Mouse (Mus musculus) embryonic facial prominence, embryonic 12.5 days (tissue): ENCODE measurements at regions not wholly inside any gene's neighbourhood (a gene's known extent, or its start where the extent isn't known, plus 50 kb on each side); places are given as distances from the start of the nearest gene placed in this dataset.

Experiments
- ATAC-seq: fragments of 200-750 bp; cut with Nextera tagmentation; 2 replicates; pipeline ENCODE4 v1.8.0; 2017; ENCODE audit not compliant: insufficient number of reproducible peaks, insufficient read depth, low FRiP score, low TSS enrichment
- H3K27ac ChIP-seq: fragments of 300-500 bp; sonication (generic); 2 replicates; pipeline ENCODE4 v1.5.1; 2016; ENCODE audit warnings: mild to moderate bottlenecking
- H3K27me3 ChIP-seq: fragments of 300-500 bp; sonication (generic); 2 replicates; pipeline ENCODE4 v1.6.1; 2016; ENCODE audit warnings: mild to moderate bottlenecking, moderate library complexity
- H3K36me3 ChIP-seq: fragments of 300-500 bp; sonication (generic); 2 replicates; pipeline ENCODE4 v1.6.1; 2016; ENCODE audit warnings: mild to moderate bottlenecking
- H3K4me1 ChIP-seq: fragments of 300-500 bp; sonication (generic); 2 replicates; pipeline ENCODE4 v1.6.1; 2016
- H3K4me2 ChIP-seq: fragments of 300-500 bp; sonication (generic); replicated peaks from 2 replicates; pipeline ENCODE4 v1.6.1; 2016; ENCODE audit warnings: mild to moderate bottlenecking, moderate library complexity
- H3K4me3 ChIP-seq: fragments of 300-500 bp; sonication (generic); 2 replicates; pipeline ENCODE4 v1.5.1; 2016; ENCODE audit warnings: mild to moderate bottlenecking
- H3K9ac ChIP-seq: fragments of 300-500 bp; sonication (generic); 2 replicates; pipeline ENCODE4 v1.6.1; 2016; ENCODE audit warnings: mild to moderate bottlenecking, moderate library complexity
- H3K9me3 ChIP-seq: fragments of 300-500 bp; sonication (generic); 2 replicates; pipeline ENCODE4 v1.6.1; 2016; ENCODE audit warnings: mild to moderate bottlenecking, moderate library complexity
- WGBS: fragments of 180-500 bp; shearing (Covaris S2); methylation state at CpG from one replicate; pipeline ENCODE4 v1.1.7; 2016; 5-methylcytosine and 5-hydroxymethylcytosine counted together

DNA sequence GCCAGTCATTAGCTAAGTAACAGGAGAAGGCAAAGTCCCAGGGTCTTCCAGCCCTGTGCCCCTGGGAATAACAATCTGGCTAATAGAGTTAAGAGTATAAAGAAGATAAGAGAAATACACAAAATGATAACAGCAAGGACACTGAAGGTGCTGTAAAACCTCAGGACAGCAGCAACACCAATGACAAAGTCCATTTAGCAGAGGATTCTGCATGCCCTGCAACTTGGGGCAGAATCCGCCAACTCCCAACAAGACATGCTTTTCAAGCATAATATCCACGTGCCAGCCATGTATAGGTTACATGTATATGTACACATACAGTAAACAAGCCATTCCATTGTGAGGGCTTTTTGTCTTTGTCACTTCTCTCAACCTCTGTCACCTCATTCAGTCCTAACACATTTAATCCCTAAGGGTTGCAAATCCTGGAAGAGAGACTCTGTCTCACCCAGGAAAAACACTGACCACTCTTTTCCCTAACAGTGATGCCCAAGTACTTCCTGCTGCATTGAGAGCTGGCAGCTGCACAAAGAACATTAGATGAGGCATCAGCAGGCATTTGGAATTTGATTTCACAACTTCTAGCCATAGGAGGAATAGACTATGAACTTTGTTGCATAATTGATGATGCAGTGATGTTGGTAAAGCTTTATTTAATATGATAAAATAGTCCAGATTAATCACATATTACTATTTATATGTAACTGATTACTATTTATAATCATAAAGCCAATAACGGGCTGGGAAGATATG, 105.8 kb upstream of the Slc4a7 start:
- Histone ChIP-seq H3K4me2 (no peak overlapping the region), H3K27me3 (no peaks in the 10 kb centered on the region), H3K27ac (no peak overlapping the region), H3K9me3 (no peaks in the 10 kb centered on the region), H3K4me3 (no peak overlapping the region), H3K36me3 (no peaks in the 10 kb centered on the region), H3K9ac (no peak overlapping the region), H3K4me1 (peaks cover 4% of the 10 kb centered on the region; the same call in 1 of the 2 replicates)
- no peak for ATAC-seq
- WGBS, result 84% methylated on average over 3 of the region's 3 CpGs

DNA sequence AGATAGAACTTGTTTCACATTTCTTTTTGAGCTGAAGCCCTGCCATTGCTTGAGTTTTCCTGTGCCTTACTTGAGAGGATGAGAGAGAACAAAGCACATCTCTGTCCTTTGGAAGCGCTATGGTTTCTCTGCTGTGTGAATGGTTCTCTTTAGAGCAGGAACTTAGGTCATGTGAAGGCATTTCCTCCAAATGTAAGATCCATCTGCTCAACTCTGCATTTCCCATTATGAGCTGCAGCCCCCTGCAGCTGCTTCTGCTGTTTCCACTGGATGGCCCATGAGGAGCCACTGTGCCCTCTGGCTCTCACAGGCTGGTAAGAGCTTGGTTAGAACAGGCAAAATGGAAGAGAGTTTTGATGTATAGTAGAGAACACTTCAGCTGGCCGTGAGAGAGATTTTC, 102.5 kb upstream of the Slc4a7 start:
- ATAC-seq, result no peak
- H3K4me1 ChIP-seq, result peaks cover 4% of the 10 kb centered on the region; the same call in 1 of the 2 replicates
- no peak overlapping the region for H3K27ac ChIP-seq
- WGBS, result 39% methylated on average over 2 of the region's 2 CpGs
- no peak overlapping the region for H3K4me2 ChIP-seq
- H3K9me3 ChIP-seq, result no peaks in the 10 kb centered on the region
- no peaks in the 10 kb centered on the region for H3K27me3 ChIP-seq
- H3K36me3 ChIP-seq, result no peaks in the 10 kb centered on the region
- H3K9ac ChIP-seq, result no peak overlapping the region
- no peak overlapping the region for H3K4me3 ChIP-seq

DNA sequence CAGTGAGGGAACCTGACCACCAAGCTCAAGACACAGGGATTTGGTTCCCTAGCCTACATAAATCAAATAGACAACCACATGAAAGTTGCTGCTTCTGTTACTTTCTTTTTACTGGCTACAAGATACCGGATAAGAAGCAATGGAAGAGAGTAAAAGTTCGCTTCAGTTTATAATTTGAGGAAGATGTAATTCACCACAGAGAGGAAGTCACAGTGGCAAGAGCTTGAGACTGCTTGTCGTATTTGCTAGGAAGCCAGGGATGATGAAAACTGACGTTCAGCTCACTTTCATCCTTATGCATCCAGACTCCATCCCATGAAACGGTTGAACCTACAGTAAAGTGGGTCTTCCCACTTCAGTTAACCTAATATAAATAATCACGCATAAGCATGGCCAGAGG, 102.1 kb upstream of the Slc4a7 start:
- Histone ChIP-seq H3K9ac (no peak overlapping the region), H3K27me3 (no peaks in the 10 kb centered on the region), H3K36me3 (no peaks in the 10 kb centered on the region), H3K4me1 (peaks cover 4% of the 10 kb centered on the region; the same call in 1 of the 2 replicates), H3K9me3 (no peaks in the 10 kb centered on the region), H3K27ac (no peak overlapping the region), H3K4me3 (no peak overlapping the region), H3K4me2 (no peak overlapping the region)
- WGBS, result 78% methylated on average over 6 of the region's 6 CpGs
- no peak for ATAC-seq

DNA sequence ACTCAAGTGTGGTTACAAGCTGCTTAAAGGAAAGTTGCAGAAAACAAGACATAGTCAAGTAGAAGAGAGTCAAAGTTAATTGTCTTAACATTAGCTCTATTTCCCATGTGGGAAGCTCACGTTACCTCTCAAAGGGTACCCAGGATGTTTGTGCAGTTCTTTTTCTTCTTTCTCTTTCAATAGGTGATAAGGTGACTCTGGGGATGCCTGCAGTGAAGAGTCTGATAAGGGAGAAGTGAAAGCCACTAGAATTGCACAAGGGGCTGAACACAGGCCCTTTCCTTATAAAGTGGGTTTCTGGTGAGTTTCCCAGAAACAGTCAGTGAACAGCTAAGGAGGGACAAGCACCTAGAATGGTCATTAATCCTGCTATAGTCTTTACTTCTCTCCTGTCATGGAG, 98.6 kb upstream of the Slc4a7 start:
- WGBS, result 79% methylated on average over 1 of the region's 1 CpGs
- no peak for ATAC-seq
- H3K27ac ChIP-seq, result no peak overlapping the region

DNA sequence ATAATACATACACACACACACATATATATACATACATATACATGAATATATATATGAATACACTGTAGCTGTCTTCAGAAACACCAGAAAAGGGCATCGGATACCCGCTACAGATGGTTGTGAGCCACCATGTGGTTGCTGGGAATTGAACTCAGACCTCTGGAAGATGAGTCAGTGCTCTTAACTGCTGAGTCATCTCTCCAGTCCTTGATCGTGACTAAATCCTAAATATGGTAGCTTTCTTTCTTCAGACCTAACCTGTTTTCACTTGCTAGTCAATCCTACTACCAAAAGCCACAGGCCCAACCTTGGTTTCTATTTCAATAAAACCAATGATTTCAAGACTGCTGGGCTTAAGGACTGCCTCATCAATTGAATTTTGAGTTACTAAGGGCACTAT, 95.0 kb upstream of the Slc4a7 start:
- 89% methylated on average over 3 of the region's 3 CpGs for WGBS
- no peak for ATAC-seq
- H3K4me1 ChIP-seq, result no peaks in the 10 kb centered on the region
- H3K27me3 ChIP-seq, result no peaks in the 10 kb centered on the region
- no peak overlapping the region for H3K4me2 ChIP-seq
- no peak overlapping the region for H3K27ac ChIP-seq
- H3K4me3 ChIP-seq, result no peak overlapping the region
- H3K36me3 ChIP-seq, result no peaks in the 10 kb centered on the region
- no peaks in the 10 kb centered on the region for H3K9me3 ChIP-seq
- H3K9ac ChIP-seq, result no peak overlapping the region

More for the DNA sequence above, 98.6 kb upstream of the Slc4a7 start:
- no peaks in the 10 kb centered on the region for H3K9me3 ChIP-seq
- H3K4me2 ChIP-seq, result no peak overlapping the region
- H3K9ac ChIP-seq, result no peak overlapping the region
- H3K4me3 ChIP-seq, result no peak overlapping the region
- peaks cover 4% of the 10 kb centered on the region; the same call in 1 of the 2 replicates for H3K4me1 ChIP-seq
- H3K27me3 ChIP-seq, result no peaks in the 10 kb centered on the region
- H3K36me3 ChIP-seq, result no peaks in the 10 kb centered on the region

DNA sequence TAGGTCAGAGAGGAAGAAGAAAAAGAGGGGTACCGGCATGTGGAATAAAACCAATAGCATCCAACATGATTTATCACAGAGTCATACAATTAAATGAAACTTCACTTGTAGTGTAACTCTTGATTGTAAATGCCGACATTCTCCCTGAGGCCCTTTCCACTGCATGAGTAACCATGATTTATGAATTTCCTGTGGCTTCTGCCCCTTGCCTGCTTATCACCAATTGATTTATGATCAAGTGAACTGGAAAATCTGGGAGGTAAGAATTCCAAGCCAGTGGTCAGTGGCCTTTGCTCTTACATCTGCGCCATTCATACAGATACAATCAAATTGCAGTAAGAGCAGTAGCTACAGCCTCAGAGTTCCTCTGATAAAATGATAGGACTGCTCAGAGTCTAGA, 89.8 kb upstream of the Slc4a7 start:
- no peak overlapping the region for H3K4me2 ChIP-seq
- ATAC-seq, result no peak
- H3K27ac ChIP-seq, result no peak overlapping the region
- no peak overlapping the region for H3K9ac ChIP-seq
- H3K4me1 ChIP-seq, result no peaks in the 10 kb centered on the region
- WGBS, result 82% methylated on average over 3 of the region's 3 CpGs
- no peak overlapping the region for H3K4me3 ChIP-seq
- no peaks in the 10 kb centered on the region for H3K27me3 ChIP-seq
- no peaks in the 10 kb centered on the region for H3K9me3 ChIP-seq
- H3K36me3 ChIP-seq, result no peaks in the 10 kb centered on the region

DNA sequence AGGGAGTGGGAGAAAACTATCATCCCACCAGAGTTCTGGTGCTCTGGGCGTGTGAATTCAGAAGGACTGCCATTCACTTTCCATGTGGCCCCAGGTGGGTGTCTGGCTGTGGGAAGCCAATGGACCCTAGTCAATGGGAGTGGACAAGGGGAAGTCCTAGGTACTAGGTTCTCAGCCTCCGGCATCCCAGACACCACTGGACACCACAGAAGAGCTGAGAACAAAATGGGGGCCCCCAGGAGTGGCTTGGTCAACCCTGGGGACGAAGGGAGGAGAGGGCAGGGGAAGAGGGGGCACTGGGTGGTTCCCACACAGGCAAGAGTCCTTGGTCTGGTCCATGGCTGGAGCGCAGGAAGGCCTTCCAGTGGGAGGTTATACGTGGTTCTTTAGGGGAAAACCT, 81.8 kb upstream of the Slc4a7 start:
- no peak overlapping the region for H3K27ac ChIP-seq
- no peak for ATAC-seq
- H3K36me3 ChIP-seq, result no peaks in the 10 kb centered on the region
- no peaks in the 10 kb centered on the region for H3K27me3 ChIP-seq
- H3K4me1 ChIP-seq, result no peaks in the 10 kb centered on the region
- 77% methylated on average over 5 of the region's 5 CpGs for WGBS
- H3K9ac ChIP-seq, result no peak overlapping the region
- no peak overlapping the region for H3K4me3 ChIP-seq
- H3K9me3 ChIP-seq, result no peaks in the 10 kb centered on the region
- no peak overlapping the region for H3K4me2 ChIP-seq

DNA sequence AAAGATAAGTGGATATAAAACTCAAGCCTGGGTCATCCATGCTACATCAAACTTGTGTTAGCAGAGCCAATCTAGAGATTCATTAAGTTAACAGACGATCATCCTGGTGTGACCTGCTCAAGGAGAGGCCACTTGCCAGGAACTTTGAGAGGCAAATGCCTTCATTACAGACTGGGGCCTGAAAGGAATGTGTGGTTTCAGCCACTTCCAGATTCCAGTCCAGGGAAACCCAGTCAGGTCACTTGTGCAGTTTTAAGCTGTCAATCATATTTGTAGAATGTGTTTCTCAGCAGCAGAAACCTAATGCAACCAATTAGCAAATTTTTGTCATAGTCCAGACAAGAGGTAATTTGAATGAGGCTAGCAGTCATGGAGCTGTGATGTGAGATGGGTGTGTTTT, 73.4 kb upstream of the Slc4a7 start:
- Histone ChIP-seq H3K36me3 (no peaks in the 10 kb centered on the region), H3K4me2 (no peak overlapping the region), H3K9me3 (no peaks in the 10 kb centered on the region), H3K9ac (no peak overlapping the region), H3K27ac (no peak overlapping the region), H3K4me3 (no peak overlapping the region), H3K4me1 (peaks cover 13% of the 10 kb centered on the region), H3K27me3 (no peaks in the 10 kb centered on the region)
- ATAC-seq, result no peak
- 65% methylated on average over 1 of the region's 1 CpGs for WGBS

DNA sequence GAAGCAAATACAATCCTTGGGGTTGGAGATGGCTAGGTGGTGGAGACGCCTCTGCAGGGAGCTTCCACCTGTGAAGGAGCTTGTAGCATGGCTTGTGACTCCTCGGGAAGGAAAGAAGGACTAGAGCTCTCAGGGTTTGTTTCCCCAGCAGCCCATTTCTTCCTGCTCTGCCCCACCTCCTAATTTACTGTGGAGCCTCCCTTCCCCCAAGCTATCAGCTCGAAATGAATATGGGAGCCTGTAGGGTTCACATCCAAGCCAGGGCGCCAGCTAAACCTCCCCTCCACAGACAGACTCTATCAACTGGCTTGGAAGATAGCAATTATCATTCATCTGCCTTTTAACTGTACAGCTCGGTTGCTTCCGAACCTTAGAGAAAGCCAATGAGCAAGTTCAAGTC, 70.3 kb upstream of the Slc4a7 start:
- Histone ChIP-seq H3K4me3 (no peak overlapping the region), H3K27me3 (no peaks in the 10 kb centered on the region), H3K4me2 (no peak overlapping the region), H3K27ac (no peak overlapping the region), H3K36me3 (no peaks in the 10 kb centered on the region), H3K4me1 (peaks cover 19% of the 10 kb centered on the region), H3K9me3 (no peaks in the 10 kb centered on the region), H3K9ac (no peak overlapping the region)
- 37% methylated on average over 6 of the region's 6 CpGs for WGBS
- ATAC-seq, result no peak

DNA sequence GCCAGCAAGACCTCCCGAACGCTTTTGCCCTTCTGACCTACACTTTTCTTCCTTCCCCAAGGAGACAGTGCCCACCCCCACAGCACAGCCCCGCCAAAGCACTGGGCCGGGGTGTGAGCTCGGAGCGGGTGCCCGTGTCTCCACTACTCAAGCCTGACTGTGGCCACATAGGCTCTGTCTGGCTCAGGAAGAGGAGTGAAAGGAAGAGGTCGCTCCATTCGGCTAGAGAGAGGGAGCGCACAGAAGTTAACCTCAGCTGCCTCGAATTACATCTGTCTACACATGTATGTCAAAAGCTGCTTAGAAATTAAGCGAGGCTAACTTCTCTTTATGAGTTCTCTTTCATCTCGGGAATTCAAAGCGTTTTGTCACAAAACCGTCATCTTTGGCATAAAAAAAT, 69.6 kb upstream of the Slc4a7 start:
- Histone ChIP-seq H3K4me2 (peak overlapping the region; percentile 63), H3K36me3 (no peaks in the 10 kb centered on the region), H3K27me3 (no peaks in the 10 kb centered on the region), H3K4me3 (peak overlapping the region; percentile 24), H3K4me1 (peaks cover 19% of the 10 kb centered on the region), H3K27ac (peak overlapping the region; percentile 1; the same call in 1 of the 2 replicates), H3K9ac (0 out of 2 replicates have a peak overlapping the region, but pooled peaks have one; percentile 2), H3K9me3 (no peaks in the 10 kb centered on the region)
- WGBS, result under 1% methylated on average over 15 of the region's 15 CpGs
- 0 out of 2 replicates have a peak, but pooled peaks have one; percentile 74 for ATAC-seq

DNA sequence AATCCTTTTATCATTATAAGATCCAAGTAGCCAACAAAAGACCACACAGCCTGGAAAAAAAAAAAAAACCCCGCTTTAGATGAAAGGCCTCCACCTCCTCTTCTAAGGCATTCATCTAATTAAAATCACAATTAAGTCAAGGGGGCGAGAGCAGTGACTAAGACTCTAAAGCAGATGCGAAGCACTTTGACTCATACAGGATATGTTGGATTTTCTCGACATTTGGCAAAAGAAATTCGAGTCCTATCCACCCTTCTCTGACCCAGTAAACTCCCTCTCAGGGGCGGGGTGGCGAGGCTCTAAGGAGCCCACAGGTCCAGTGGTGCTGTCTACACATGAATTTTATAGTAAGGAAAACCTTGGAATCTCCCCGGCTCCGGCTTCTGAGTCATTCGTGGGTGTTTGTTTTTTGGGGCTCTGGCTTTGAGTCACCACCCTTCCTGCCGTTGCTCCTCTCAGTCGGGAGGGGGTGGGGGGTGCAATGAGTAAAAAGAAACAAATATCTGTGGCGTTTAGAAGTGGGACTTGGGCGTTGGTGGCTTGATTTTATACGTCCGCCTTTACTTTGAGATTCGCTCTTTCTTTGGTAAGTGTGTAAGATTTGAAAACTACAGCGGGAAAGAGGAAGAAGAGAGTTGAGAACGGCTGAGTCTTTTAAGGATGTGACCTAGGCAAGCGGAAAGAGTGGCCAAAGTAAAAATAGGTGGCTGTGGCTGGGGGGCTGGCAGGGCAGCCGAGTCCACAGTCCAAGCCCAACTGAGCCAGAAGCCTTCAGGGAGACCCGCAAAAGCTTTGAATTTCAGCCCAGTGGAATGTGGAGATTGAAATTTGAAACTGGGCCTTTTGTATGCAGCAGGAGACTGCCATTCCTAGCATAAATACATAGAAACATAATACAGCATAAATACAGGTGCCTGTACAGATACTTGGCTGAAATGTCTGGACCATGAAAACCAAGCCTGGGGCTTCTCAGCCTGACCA, 68.8 kb upstream of the Slc4a7 start:
- H3K27ac ChIP-seq, result peak overlapping the region; percentile 67
- WGBS, result 4% methylated on average over 22 of the region's 22 CpGs
- H3K4me1 ChIP-seq, result peaks cover 19% of the 10 kb centered on the region
- H3K9me3 ChIP-seq, result no peaks in the 10 kb centered on the region
- peak; percentile 71; the same call in 1 of the 2 replicates for ATAC-seq
- 0 out of 2 replicates have a peak overlapping the region, but pooled peaks have one; percentile 5 for H3K9ac ChIP-seq
- H3K27me3 ChIP-seq, result no peaks in the 10 kb centered on the region
- H3K36me3 ChIP-seq, result no peaks in the 10 kb centered on the region
- H3K4me2 ChIP-seq, result peak overlapping the region; percentile 63
- peak overlapping the region; percentile 24 for H3K4me3 ChIP-seq
